Mouse (Mus musculus) inflammation-experienced regulatory T-cells, adult 6 months (primary cell): ENCODE measurements at regions not wholly inside any gene's neighbourhood (a gene's known extent, or its start where the extent isn't known, plus 50 kb on each side); places are given as distances from the start of the nearest gene placed in this dataset.
A peak's percentile ranks its signal among the peaks of the same experiment; 100 is the strongest.

Experiments
- ATAC-seq: one replicate; pipeline ENCODE4 v1.8.0; 2017

DNA sequence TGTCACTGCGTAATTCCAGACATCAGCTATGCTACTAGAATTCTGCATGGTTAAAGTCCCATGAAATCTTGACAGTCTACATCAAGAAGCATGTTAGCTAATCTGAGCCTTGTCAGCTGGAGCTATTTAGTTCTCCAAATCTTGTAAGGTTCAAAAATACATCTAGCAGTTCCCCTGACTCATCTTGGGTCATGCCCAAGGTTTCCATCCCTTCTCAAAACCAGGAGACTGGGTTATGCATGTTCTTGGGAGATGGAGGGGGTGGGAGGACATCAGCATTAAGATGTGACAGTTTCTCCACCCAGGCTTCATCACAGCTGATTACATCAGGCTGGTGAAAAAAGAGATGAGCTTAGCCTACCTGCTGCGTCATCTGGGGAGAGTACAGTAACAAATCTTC is 495.3 kb upstream of the 4930452B06Rik start:
- no peak for ATAC-seq

DNA sequence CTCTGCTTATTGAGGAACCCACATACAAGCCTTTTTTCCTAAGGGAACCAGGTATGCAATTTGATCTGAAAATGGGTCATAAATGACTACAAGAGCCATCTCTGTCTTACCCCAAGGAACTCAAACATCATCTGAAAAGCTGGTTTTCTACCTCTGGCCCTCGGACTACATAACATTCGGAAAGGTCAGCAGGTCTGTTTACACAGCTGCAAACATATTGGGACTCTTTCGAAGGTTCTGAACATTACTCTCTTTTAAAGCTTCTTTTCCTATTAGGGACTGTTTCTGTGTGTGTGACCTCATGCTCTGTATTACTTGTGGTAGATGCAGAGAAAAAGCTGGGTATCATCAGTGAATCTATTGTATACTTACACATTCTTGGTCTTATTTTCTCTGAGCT is 491.9 kb upstream of the 4930452B06Rik start:
- ATAC-seq, result no peak

- no peak for ATAC-seq
These were observed 484.8 kb upstream of the 4930452B06Rik start for GRCm38 (mm10) chr14:9150841-9151240.

DNA sequence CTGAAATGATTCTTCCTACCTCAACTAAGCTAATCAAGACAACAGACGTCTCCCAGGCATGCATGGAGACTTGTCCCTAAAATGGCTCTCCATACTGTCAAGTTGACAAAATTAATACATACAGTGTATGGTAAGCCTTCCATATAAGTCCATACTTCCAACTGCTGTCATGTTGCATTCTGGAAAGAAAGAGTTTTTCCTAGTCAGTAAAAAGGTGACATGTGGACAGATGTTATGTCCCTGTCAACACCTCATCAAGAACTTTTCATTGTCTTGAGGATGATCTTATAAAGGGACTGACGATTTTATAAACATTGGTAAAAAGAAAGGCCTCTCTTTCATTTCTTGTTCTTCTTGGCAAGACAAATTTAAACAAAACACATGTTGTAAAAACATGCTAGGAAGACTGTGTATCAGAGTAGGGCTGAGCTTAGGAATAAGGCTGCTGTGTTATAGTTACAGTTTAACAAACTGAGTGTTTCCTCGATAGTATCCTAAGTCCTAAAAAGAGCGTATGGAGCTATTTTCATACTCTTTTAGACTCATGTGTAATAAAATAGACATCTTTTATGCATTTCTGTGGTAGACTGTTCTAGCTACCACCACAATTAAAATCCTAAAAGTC is 480.7 kb upstream of the 4930452B06Rik start:
- no peak for ATAC-seq

GRCm38 (mm10) chr14:9105708-9106107 is 439.7 kb upstream of the 4930452B06Rik start:
- ATAC-seq, result peak; percentile 82

- peak; percentile 52 for ATAC-seq
These were observed 423.7 kb upstream of the 4930452B06Rik start for GRCm38 (mm10) chr14:9089625-9090326.

DNA sequence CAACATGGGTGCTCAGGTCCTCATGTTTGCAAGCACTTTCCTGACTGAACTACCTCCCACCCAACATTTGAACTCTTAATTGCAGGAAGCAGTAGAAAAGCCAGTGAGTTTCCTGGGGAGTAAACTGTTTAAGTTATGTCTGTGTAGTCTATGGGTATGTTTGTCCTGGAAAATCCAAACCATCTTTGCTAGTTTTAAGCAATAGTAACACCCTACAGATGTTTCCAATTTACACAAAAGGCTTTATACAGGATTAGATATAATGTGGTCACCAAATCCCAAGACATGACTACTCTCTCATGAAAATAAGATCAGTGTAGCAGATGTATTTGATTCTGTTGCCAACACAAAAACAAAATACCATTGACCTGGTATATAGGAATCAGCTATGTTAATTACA is 421.1 kb upstream of the 4930452B06Rik start:
- ATAC-seq, result no peak

GRCm38 (mm10) chr14:9079632-9080031 is 413.6 kb upstream of the 4930452B06Rik start:
- no peak for ATAC-seq

- no peak for ATAC-seq
These were observed 413.0 kb upstream of the 4930452B06Rik start for GRCm38 (mm10) chr14:9079014-9079413.

- no peak for ATAC-seq
These were observed 405.1 kb upstream of the 4930452B06Rik start for GRCm38 (mm10) chr14:9071176-9071575.

DNA sequence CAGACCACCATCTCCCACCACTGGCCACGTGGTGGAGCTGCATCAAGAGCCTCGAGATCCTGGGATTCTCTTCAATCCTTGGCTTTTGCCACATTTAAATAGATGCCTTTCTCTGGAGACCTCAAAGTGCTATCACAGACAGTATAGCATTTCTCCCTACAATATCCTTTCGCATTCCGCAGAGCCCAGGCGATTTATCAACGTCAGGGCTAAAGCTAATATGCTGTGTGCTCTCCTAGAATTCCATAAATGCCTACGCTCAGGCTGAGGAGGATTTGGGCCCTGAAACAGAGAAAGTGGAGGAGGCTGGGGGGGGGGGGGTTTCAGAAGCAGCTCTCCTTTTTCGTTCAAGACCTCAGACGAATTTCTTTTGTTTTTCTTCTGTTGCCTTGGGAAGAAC is 394.0 kb upstream of the 4930452B06Rik start:
- ATAC-seq, result no peak

- no peak for ATAC-seq
These were observed 362.8 kb upstream of the 4930452B06Rik start for GRCm38 (mm10) chr14:9028811-9029210.

DNA sequence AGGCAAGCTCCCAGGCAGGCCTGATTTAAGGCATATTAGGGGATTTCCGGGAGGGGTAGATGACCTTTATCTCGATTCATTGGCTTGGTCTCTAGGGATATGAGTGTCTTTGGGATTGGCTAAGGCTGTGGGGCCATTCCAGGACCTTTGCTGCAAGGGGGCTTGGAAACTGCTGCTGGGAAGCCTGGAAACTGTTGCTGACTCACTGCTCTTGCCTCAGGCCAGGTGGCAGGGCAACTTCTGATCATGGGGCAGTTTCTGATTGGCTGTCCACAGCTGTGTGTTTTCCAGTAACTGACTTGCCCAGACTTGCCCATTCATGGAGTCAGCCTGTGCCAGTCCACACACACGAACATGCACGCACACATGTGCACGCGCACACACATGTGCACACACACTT is 349.8 kb upstream of the 4930452B06Rik start:
- no peak for ATAC-seq

GRCm38 (mm10) chr14:9003034-9003433 is 337.0 kb upstream of the 4930452B06Rik start:
- no peak for ATAC-seq

GRCm38 (mm10) chr14:9000408-9001092 is 334.5 kb upstream of the 4930452B06Rik start:
- no peak for ATAC-seq

- no peak for ATAC-seq
These were observed 333.8 kb upstream of the 4930452B06Rik start for GRCm38 (mm10) chr14:8999815-9000214.

DNA sequence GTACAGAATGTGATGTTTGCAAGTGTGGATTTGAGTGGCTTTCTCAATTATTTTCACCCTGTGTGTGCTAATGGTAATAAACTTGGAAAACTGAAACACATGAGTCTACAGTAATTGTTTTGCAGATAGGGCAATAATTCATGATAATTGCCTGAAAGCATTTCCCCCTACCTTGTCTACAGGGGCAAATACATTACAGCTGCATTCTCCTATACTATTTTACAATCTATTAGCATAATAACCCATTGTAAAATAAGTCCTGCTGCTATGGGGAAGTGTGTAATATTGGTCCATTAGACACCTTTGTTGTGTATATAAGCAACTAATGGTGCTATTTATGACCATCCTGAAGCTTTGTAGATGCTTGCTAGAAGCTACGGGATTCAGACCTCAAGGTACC is 327.4 kb upstream of the 4930452B06Rik start:
- ATAC-seq, result no peak

DNA sequence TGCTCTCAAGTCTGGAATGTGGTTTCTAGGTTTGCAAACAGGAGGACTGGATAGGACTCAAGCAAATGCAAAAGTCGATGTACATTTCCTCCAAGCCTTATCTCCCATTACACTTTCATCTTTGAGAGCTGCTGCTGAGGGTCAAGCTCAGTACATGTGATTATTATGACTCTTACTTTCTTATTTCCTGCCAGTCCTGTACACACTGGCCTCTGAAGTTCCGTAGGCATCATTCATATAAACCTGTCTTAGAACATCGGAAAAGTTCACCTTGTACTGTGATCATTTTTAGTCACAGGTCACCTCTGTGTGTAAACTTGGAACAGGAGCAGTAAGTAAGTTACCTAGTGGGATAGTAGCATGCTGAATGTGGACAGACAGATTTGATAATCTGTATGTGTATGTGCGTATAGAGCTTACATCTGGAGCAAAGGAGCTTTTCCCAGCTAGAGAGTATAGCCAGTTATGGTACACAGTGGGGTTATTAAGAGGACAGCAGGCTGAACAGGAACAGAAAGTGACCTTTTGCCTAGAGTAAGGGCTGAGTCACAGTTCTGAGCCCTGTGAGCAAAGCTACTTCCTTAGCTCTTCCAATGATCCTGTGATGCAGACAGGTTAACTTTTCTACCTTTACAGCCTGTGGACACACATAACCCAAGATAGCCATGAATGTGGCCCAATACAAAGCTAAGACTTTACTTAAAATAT is 319.2 kb upstream of the 4930452B06Rik start:
- no peak for ATAC-seq

GRCm38 (mm10) chr14:8961554-8961953 is 295.5 kb upstream of the 4930452B06Rik start:
- ATAC-seq, result no peak

DNA sequence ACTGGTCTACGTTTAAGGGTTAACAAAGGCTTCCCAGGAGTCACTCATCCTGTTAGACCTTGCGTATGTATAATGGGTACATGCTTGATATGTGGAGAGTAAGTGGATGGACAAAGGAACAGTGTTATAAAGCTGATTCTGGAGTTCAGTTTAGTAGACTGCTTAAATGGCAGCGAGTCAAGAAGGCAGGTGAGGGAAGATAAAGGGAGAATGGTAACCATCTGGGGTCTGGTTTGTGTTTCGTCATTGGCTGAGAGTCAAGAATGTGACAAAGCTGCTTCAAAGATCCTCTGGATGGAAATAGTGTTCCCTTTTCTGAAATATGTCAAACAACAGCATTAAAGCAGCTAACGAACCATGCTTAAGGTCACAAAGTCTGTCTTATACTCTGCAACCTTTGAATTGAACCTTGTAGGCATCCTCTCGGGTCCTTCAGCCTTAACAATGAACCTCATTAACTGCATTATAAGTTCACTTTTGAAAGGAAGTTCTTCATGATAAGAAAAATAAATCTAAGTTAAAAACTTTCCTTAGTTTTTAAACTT is 286.9 kb upstream of the 4930452B06Rik start:
- no peak for ATAC-seq

DNA sequence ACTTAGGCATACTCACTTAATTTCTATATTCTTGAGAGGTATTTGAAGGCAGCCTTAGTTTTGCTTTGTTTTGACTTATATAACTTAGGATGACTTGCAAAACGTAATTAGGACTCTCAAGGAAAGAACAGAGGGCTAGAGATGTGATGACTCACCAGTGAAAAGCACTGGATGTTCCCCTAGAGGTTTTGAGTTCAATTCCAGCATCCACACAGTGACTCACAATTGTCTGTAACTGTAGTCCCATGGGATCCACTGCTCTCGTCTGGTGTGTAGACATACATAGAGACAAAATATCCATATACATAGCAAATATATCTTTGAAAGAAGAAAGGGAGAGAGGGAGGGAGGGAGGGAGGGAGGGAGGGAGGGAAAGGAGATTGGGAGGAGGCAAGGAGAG is 282.7 kb upstream of the 4930452B06Rik start:
- no peak for ATAC-seq

GRCm38 (mm10) chr14:8946851-8947625 is 281.0 kb upstream of the 4930452B06Rik start:
- no peak for ATAC-seq
